Mouse (Mus musculus): Measurements from ENCODE around the gene Gm20741.

Gm20741 gene

DNA sequence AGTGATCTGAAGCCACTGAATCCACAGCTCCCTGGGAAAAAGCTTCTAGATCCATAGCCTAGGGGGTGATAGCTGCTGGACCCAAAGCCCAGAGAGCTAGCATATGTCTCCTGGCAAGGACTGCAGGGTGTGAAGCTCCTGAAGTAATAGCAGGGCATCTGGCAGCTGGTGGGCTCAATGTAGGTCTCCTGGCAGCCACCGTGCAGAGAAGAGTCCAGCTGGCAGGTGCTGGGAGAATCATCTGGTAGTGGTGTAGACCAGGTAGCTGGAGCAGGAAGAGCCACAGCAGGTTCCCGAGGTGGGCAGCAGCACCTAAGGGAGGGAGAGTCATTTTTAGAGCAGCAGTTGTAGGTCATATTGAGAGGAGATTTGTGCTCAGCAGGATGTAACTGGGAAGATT is at the start of gene Gm20741:
TSS of gene Gm20741 (minus strand) at position 394 of the 400 bp plus-strand sequence.
- DNase-seq (ENCODE audit: extremely low spot score, low read depth, low spot score) = no peak

- peak; percentile 20 for DNase-seq (ENCODE audit: extremely low spot score, low read depth, low spot score)
Measured at GRCm38 (mm10) chr16:88851450-88851849, 39.4 kb upstream of the Gm20741 start.

DNA sequence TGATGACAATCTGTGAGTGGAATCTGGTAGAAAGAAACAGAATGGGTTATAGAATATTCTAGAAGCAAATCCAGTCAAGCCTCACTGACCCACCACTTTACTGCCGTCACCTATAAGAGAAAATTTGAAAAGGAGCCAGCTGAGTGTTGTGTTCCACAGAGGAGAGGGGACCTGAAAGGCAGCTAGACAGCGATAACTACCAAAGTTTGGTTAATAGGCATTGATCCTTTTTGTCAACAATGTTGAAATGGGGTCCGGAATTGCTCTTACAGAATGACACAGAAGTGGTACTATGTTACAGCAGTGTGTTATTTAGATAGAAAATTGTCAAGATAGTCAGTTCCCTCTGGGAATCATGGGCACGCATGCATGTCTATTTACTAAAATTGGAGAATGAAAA is 36.5 kb upstream of the Gm20741 start:
- DNase-seq (ENCODE audit: extremely low spot score, low read depth, low spot score) = no peak

DNA sequence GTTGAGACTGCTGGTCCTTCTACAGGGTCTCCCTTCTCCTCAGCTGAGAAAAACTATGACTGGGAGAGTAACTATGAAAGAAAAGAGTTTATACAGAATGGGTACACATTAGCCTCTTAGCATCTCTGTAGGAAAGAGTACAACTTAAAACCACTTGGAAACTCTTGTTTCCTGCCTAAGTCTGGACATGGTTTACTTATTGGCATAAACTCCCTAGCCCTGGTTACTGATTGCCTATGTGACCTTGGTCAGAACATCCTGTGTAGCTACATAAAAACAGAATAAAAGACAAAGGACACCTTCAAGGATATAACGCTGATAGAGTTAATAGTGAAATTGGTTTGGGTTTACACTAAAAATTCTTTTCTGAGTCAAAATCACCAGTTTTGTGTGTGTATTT is 35.3 kb upstream of the Gm20741 start:
- DNase-seq (ENCODE audit: extremely low spot score, low read depth, low spot score) = no peak

GRCm38 (mm10) chr16:88826978-88827377 is 15.0 kb upstream of the Gm20741 start:
- peak; percentile 12 for DNase-seq (ENCODE audit: extremely low spot score, low read depth, low spot score)

- DNase-seq (ENCODE audit: extremely low spot score, low read depth, low spot score) = peak; percentile 12
Measured at GRCm38 (mm10) chr16:88826095-88826652, 14.2 kb upstream of the Gm20741 start, which contains the start of gene Krtap14. Gene Krtap14 (minus strand): TSS chr16:88826145.

GRCm38 (mm10) chr16:88823736-88824135 is 11.7 kb upstream of the Gm20741 start:
- DNase-seq (ENCODE audit: extremely low spot score, low read depth, low spot score) = peak; percentile 42

DNA sequence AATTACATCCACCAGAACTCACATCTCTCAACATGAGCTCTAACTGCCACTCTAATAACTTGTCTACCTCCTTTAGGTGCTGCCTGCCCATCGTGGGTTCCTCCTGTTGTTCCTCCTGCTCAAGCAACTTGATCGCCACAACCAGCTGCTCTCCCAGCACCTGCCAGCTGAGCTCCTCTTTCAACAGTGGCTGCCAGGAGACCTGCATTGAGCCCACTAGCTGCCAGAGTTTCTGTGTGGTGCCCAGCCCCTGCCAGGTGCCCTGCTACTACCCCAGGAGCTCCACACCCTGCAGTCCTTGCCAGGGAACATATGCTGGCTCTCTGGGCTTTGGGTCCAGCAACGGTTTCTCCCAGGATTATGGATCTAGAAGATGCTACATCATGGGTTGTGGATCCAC is 8.0 kb upstream of the Gm20741 start, which contains the start of gene Krtap15:
TSS of gene Krtap15 (plus strand) at position 150 of the 400 bp plus-strand sequence.
- no peak for DNase-seq (ENCODE audit: extremely low spot score, low read depth, low spot score)

DNA sequence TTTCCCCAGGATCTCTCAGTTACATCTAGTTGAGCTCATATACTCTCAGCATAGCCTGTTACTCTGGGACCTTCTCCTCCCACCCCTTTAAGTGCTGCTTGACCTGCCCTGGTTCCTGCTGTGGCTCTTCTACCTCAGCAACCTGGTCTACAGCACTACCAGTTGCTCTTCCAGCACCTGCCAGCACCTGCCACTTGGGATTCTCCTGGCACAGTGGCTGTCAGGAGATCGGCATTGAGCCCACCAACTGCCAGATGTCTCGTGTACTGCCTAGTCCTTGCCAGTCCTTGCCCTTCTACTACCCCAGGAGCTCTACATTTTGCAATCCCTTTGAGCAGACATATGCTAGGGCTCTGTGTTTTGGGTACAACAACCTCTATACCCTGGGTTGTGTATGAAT is 25.2 kb downstream of the Gm20741 start:
- DNase-seq (ENCODE audit: extremely low spot score, low read depth, low spot score) = no peak

GRCm38 (mm10) chr16:88777596-88777995 is 34.4 kb downstream of the Gm20741 start, which contains the start of gene Gm5965:
Gene Gm5965 (plus strand): TSS chr16:88777896.
- DNase-seq (ENCODE audit: extremely low spot score, low read depth, low spot score) = no peak

- no peak for DNase-seq (ENCODE audit: extremely low spot score, low read depth, low spot score)
Measured at GRCm38 (mm10) chr16:88774106-88774505, 37.9 kb downstream of the Gm20741 start, which contains the start of gene 2310057N15Rik. Gene 2310057N15Rik (minus strand): TSS chr16:88774206.
